ENCODE assay signal across 24 mouse cellular contexts in the genomic region with DNA sequence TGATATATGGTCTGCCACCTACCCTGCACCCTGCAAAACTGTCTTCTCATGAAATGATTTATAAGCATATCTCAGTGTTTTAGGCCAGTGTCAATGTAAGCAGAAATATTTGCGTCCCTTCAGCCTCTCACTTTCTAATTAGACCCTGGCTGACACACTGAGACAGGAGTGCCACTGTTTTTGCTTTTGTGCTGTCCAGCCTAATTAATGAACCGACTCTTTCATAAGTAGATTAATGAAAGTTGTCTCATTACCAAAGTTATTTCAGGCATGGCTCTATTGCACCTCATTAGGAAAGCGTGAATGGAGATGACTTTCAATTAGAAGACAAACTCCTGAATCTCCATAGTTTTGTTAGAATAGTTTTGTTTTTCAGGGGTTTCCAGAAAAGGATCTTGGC.
A peak's percentile ranks its signal among the peaks of the same experiment; 100 is the strongest.
DNase-seq lines count a peak whose midpoint lies in the region; ATAC-seq and TF ChIP-seq lines count a peak whose summit lies in the region.
"Had no signal": no experiment of that assay in that cellular context is flagged by ENCODE, and none has a peak within 500 bp of the region (broad histone marks: within the 10 kb centered on the region; RNA-seq: fewer than 3 reads in every experiment).

No protein-coding gene starts in this region.

- peak; percentile 71 for ATAC-seq in forebrain, embryonic 11.5 days (replicated peaks; ENCODE audit: low FRiP score)
- no peak for ATAC-seq in forebrain, postnatal 0 days
- ATAC-seq in hindbrain, embryonic 15.5 days (ENCODE audit: low FRiP score, low read depth): peak; percentile 38; the same call in 1 of the 2 replicates
- no peak for ATAC-seq in hindbrain, embryonic 13.5 days (ENCODE audit: low FRiP score)
- peak; percentile 44; the same call in 1 of the 2 replicates for ATAC-seq in forebrain, embryonic 14.5 days
- ATAC-seq: CD4-positive, CD25-positive, alpha-beta regulatory T cell, adult 4 months; intestine, embryonic 16.5 days had no signal

- WGBS in forebrain, embryonic 11.5 days: 44% methylated on average over 3 of the region's 3 CpGs
- WGBS in forebrain, postnatal 0 days: 15% methylated on average over 3 of the region's 3 CpGs
- WGBS in hindbrain, embryonic 15.5 days: 55% methylated on average over 3 of the region's 3 CpGs
- WGBS in hindbrain, embryonic 13.5 days: 57% methylated on average over 3 of the region's 3 CpGs
- 19% methylated on average over 3 of the region's 3 CpGs for WGBS in forebrain, embryonic 14.5 days

- no peak overlapping the region for H3K4me3 ChIP-seq in forebrain, embryonic 11.5 days (ENCODE audit: low read depth, low read length)
- H3K4me3 ChIP-seq in forebrain, postnatal 0 days (ENCODE audit: low read depth, low read length): no peak overlapping the region
- no peak overlapping the region for H3K4me3 ChIP-seq in hindbrain, embryonic 15.5 days
- H3K4me3 ChIP-seq in hindbrain, embryonic 13.5 days: no peak overlapping the region
- no peak overlapping the region for H3K4me3 ChIP-seq in forebrain, embryonic 14.5 days (ENCODE audit: low read depth, low read length)
- H3K4me3 ChIP-seq: embryonic facial prominence, embryonic 15.5 days; erythroblast, embryonic 14.5 days; heart, embryonic 10.5 days had no signal

- TF ChIP-seq CTCF in forebrain, postnatal 0 days (IDR thresholded peaks at IDR 0.05; ENCODE audit: low read depth): no peak

- intact Hi-C loops in gastrocnemius, postnatal 36 days (cut with DNase I): no loop called here

- no peak for DNase-seq in forebrain, embryonic 11.5 days (ENCODE audit: low spot score)
- DNase-seq in forebrain, postnatal 0 days: no peak
- peak; percentile 63 for DNase-seq in forebrain, embryonic 14.5 days (ENCODE audit: low spot score)
- peak; percentile 86 for DNase-seq in retina, postnatal 1 day
- no peak for DNase-seq in gastrocnemius, postnatal 36 days
- no peak for DNase-seq in gastrocnemius, adult 18-20 months (ENCODE audit: low spot score)
- DNase-seq: adrenal gland, postnatal 10 days; B cell, adult 2 months; cerebellum, adult 18-20 months; cerebellum, adult 9-11 months; cerebellum, postnatal 36 days; embryo, embryonic 11 days; heart, adult 18-20 months; heart, postnatal 10 days; kidney, adult 2 months had no signal

- no peak overlapping the region for H3K4me2 ChIP-seq in forebrain, embryonic 11.5 days (ENCODE audit: low read depth, low read length, severe bottlenecking)
- H3K4me2 ChIP-seq in forebrain, postnatal 0 days (ENCODE audit: low read depth): no peak overlapping the region
- H3K4me2 ChIP-seq in hindbrain, embryonic 15.5 days: no peak overlapping the region
- no peak overlapping the region for H3K4me2 ChIP-seq in hindbrain, embryonic 13.5 days
- no peak overlapping the region for H3K4me2 ChIP-seq in forebrain, embryonic 14.5 days (ENCODE audit: low read length)
- H3K4me2 ChIP-seq: embryonic facial prominence, embryonic 15.5 days; hindbrain, embryonic 14.5 days had no signal

- H3K27me3 ChIP-seq in forebrain, embryonic 11.5 days (ENCODE audit: control insufficient read depth, insufficient read depth, low read length): no peaks in the 10 kb centered on the region; the same call in 1 of the 2 replicates
- no peaks in the 10 kb centered on the region for H3K27me3 ChIP-seq in forebrain, postnatal 0 days (ENCODE audit: insufficient read depth, low read length)
- H3K27me3 ChIP-seq in hindbrain, embryonic 15.5 days: no peaks in the 10 kb centered on the region
- H3K27me3 ChIP-seq in hindbrain, embryonic 13.5 days: no peaks in the 10 kb centered on the region
- no peaks in the 10 kb centered on the region for H3K27me3 ChIP-seq in forebrain, embryonic 14.5 days (replicated peaks; ENCODE audit: control insufficient read depth, insufficient read depth, low read length)
- H3K27me3 ChIP-seq: embryonic facial prominence, embryonic 15.5 days had no signal

- H3K4me1 ChIP-seq in forebrain, embryonic 11.5 days (replicated peaks; ENCODE audit: control insufficient read depth, insufficient read depth, low read length): no peaks in the 10 kb centered on the region
- H3K4me1 ChIP-seq in forebrain, postnatal 0 days (ENCODE audit: insufficient read depth): no peaks in the 10 kb centered on the region
- no peaks in the 10 kb centered on the region for H3K4me1 ChIP-seq in hindbrain, embryonic 15.5 days (replicated peaks)
- H3K4me1 ChIP-seq in hindbrain, embryonic 13.5 days (replicated peaks): no peaks in the 10 kb centered on the region
- no peaks in the 10 kb centered on the region for H3K4me1 ChIP-seq in forebrain, embryonic 14.5 days (ENCODE audit: control insufficient read depth, insufficient read depth, low read length)
- H3K4me1 ChIP-seq: embryonic facial prominence, embryonic 15.5 days; heart, embryonic 10.5 days had no signal

- no peaks in the 10 kb centered on the region for H3K36me3 ChIP-seq in forebrain, embryonic 11.5 days (ENCODE audit: control insufficient read depth, insufficient read depth, low read length)
- H3K36me3 ChIP-seq in forebrain, postnatal 0 days (ENCODE audit: insufficient read depth): no peaks in the 10 kb centered on the region
- H3K36me3 ChIP-seq in hindbrain, embryonic 15.5 days: no peaks in the 10 kb centered on the region
- no peaks in the 10 kb centered on the region for H3K36me3 ChIP-seq in hindbrain, embryonic 13.5 days
- no peaks in the 10 kb centered on the region for H3K36me3 ChIP-seq in forebrain, embryonic 14.5 days (ENCODE audit: control insufficient read depth, insufficient read depth, low read length)
- H3K36me3 ChIP-seq: embryonic facial prominence, embryonic 15.5 days; G1E; heart, embryonic 10.5 days had no signal

- H3K9ac ChIP-seq in forebrain, embryonic 11.5 days (ENCODE audit: low read length): no peak overlapping the region
- no peak overlapping the region for H3K9ac ChIP-seq in forebrain, postnatal 0 days
- no peak overlapping the region for H3K9ac ChIP-seq in hindbrain, embryonic 15.5 days
- H3K9ac ChIP-seq in hindbrain, embryonic 13.5 days: no peak overlapping the region
- H3K9ac ChIP-seq in forebrain, embryonic 14.5 days (ENCODE audit: low read length): no peak overlapping the region
- H3K9ac ChIP-seq: embryonic facial prominence, embryonic 15.5 days; hindbrain, embryonic 14.5 days had no signal

- H3K27ac ChIP-seq in forebrain, embryonic 11.5 days (ENCODE audit: low read depth, low read length): no peak overlapping the region
- H3K27ac ChIP-seq in forebrain, postnatal 0 days (ENCODE audit: low read depth, low read length): no peak overlapping the region
- no peak overlapping the region for H3K27ac ChIP-seq in hindbrain, embryonic 15.5 days (replicated peaks)
- H3K27ac ChIP-seq in hindbrain, embryonic 13.5 days: no peak overlapping the region
- H3K27ac ChIP-seq in forebrain, embryonic 14.5 days (ENCODE audit: low read depth, low read length): no peak overlapping the region
- H3K27ac ChIP-seq: embryonic facial prominence, embryonic 15.5 days; heart, embryonic 10.5 days; hindbrain, embryonic 14.5 days had no signal

- H3K9me3 ChIP-seq in forebrain, embryonic 11.5 days (ENCODE audit: control insufficient read depth, low read length): no peaks in the 10 kb centered on the region
- no peaks in the 10 kb centered on the region for H3K9me3 ChIP-seq in forebrain, postnatal 0 days (ENCODE audit: low read length)
- no peaks in the 10 kb centered on the region for H3K9me3 ChIP-seq in hindbrain, embryonic 15.5 days
- no peaks in the 10 kb centered on the region for H3K9me3 ChIP-seq in hindbrain, embryonic 13.5 days
- H3K9me3 ChIP-seq in forebrain, embryonic 14.5 days (replicated peaks; ENCODE audit: control insufficient read depth, low read length): no peaks in the 10 kb centered on the region
- H3K9me3 ChIP-seq: embryonic facial prominence, embryonic 15.5 days; heart, embryonic 10.5 days had no signal

Comparison
In these comparisons a context has a peak if more than half of its experiments do, and no peak if none do; other contexts are left out.
1. ATAC-seq: peak in forebrain, embryonic 11.5 days (single experiment), hindbrain, embryonic 15.5 days (single experiment) and forebrain, embryonic 14.5 days (single experiment); none in forebrain, postnatal 0 days (single experiment) and hindbrain, embryonic 13.5 days (single experiment).
2. DNase-seq: peak in forebrain, embryonic 14.5 days (single experiment) and retina, postnatal 1 day (single experiment); none in forebrain, embryonic 11.5 days (single experiment), forebrain, postnatal 0 days (single experiment), gastrocnemius, postnatal 36 days (0 of 2) and gastrocnemius, adult 18-20 months (single experiment).